Mouse (Mus musculus) ES-Bruce4 (cell line): Measurements from ENCODE around the gene Zc3h15. TPM values are rescaled to one million over a fixed set of nuclear protein-coding genes. Genes with fewer than 3 reads are reported as not detected.
"Not testable (repeated sequence)": the region's sequence is repeated elsewhere in the genome, so short reads cannot be mapped to it uniquely, and the experiment has no call there.

ENCODE experiments used
- H3K27ac ChIP-seq: 2 replicates; pipeline ENCODE4 v1.5.1; 2012; ENCODE audit warnings: low read length, inconsistent platforms; ENCODE audit not compliant: insufficient read depth
- H3K27me3 ChIP-seq: 2 replicates; pipeline ENCODE4 v1.6.1; 2012; ENCODE audit warnings: mild to moderate bottlenecking, low read length, inconsistent platforms; ENCODE audit not compliant: control insufficient read depth, poor library complexity, insufficient read depth, severe bottlenecking
- H3K36me3 ChIP-seq: 2 replicates; pipeline ENCODE4 v1.6.1; 2012; ENCODE audit warnings: inconsistent platforms, mild to moderate bottlenecking, low read length, moderate library complexity; ENCODE audit not compliant: control insufficient read depth, poor library complexity, insufficient read depth, severe bottlenecking
- H3K4me1 ChIP-seq: one replicate; pipeline ENCODE4 v1.8.1; 2011; ENCODE audit warnings: low read length; ENCODE audit not compliant: control insufficient read depth, insufficient read depth
- H3K4me3 ChIP-seq: 2 replicates; pipeline ENCODE4 v1.5.1; 2011; ENCODE audit warnings: low read depth, mild to moderate bottlenecking, low read length
- H3K9ac ChIP-seq: 2 replicates; pipeline ENCODE4 v1.6.1; 2012; ENCODE audit warnings: low read depth, mild to moderate bottlenecking, inconsistent platforms; ENCODE audit not compliant: poor library complexity, severe bottlenecking
- H3K9me3 ChIP-seq: replicated peaks from 2 replicates; pipeline ENCODE4 v1.6.1; 2012; ENCODE audit warnings: mild to moderate bottlenecking, low read length, inconsistent platforms; ENCODE audit not compliant: control insufficient read depth, poor library complexity, insufficient read depth, severe bottlenecking
- CTCF ChIP-seq: IDR thresholded peaks from one replicate; pipeline ENCODE4 v1.8.1; 2011; ENCODE audit warnings: low read depth, low read length
- EP300 ChIP-seq: IDR thresholded peaks from 2 replicates; pipeline ENCODE4 v1.6.1; 2011; ENCODE audit warnings: low read depth, low read length; ENCODE audit not compliant: insufficient read depth
- POLR2A ChIP-seq: IDR thresholded peaks from one replicate; pipeline ENCODE4 v1.8.1; 2011; ENCODE audit warnings: low read length; ENCODE audit not compliant: insufficient read depth
- polyA plus RNA-seq: library from polyadenylated mRNA; stranded (reverse); fragments of >200 nt; gene quantifications from 2 replicates; pipeline ENCODE4 v1.2.4, GENCODE M21; 2011; ENCODE audit warnings: low read depth; ENCODE audit not compliant: missing spikeins, insufficient read depth, insufficient read length

Zc3h15 gene
- polyA plus RNA-seq, 1 experiment, result 191 TPM

DNA sequence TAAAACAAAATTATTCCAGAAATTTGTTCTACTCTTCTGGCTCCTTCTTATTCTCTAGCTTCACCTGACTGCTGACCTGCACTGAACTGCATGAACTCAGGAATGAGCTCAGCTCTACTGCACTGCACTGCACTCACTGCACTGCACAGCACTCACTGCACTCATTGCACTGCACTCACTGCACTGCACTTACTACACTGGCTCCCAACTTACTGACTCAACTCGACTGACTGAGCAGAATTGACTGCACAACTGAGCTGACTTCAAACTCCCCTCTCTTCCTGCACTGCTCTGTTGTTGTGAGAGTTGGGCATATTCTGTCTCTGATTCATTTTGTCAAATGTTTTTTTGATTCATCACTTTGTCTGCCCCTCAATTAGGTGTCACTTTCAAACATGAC is 55.1 kb downstream of the Zc3h15 start:
- Histone ChIP-seq H3K4me3 (no peak overlapping the region), H3K27me3 (no peaks in the 10 kb centered on the region), H3K36me3 (no peaks in the 10 kb centered on the region), H3K4me1 (no peaks in the 10 kb centered on the region), H3K27ac (no peak overlapping the region), H3K9ac (no peak overlapping the region), H3K9me3 (no peaks in the 10 kb centered on the region)
- TF ChIP-seq CTCF (no peak), EP300 (no peak), POLR2A (no peak)

DNA sequence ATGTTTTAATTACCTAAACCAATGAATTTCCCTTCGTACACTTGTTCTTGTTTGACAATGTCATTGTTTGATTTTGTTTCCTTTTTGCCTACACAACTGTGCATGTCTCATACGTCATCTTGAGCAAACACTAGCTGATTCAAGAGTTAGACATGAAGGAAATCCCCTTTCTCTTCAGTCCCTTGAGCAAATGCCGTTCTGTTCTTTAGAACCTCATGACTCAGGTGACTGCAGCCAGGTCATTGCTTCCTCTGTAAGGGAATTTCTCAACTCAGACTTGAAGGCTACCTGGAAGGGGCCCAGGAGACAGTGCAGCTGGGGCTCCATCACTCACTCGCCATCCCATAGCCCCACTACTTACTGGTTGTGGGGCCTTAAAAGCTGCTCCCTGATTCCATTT is 56.4 kb downstream of the Zc3h15 start:
- H3K27ac ChIP-seq, result no peak overlapping the region
- no peaks in the 10 kb centered on the region for H3K27me3 ChIP-seq

DNA sequence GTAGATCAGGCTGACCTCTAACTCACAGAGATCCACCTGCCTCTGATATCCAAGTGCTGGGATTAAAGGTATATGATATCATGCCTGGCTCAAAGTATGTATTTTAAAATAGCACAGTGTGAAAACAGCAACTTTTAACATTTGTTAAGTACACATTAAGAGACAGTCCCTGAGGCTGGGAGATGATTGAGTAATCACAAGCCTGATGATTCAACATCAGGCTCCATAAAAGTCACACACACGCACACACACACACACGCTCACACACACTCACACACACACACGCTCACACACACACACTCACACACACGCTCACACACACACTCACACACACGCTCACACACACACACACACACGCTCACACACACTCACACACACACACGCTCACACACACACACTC is 58.2 kb downstream of the Zc3h15 start:
- no peak overlapping the region for H3K4me3 ChIP-seq
- H3K9me3 ChIP-seq, result no peaks in the 10 kb centered on the region
- no peaks in the 10 kb centered on the region for H3K36me3 ChIP-seq
- H3K4me1 ChIP-seq, result no peaks in the 10 kb centered on the region
- no peak overlapping the region for H3K27ac ChIP-seq
- TF ChIP-seq POLR2A (no peak), CTCF (no peak), EP300 (no peak)
- H3K9ac ChIP-seq, result no peak overlapping the region
- H3K27me3 ChIP-seq, result no peaks in the 10 kb centered on the region

More for the DNA sequence above, 56.4 kb downstream of the Zc3h15 start:
- H3K4me1 ChIP-seq, result no peaks in the 10 kb centered on the region
- no peaks in the 10 kb centered on the region for H3K36me3 ChIP-seq
- no peaks in the 10 kb centered on the region for H3K9me3 ChIP-seq
- H3K9ac ChIP-seq, result no peak overlapping the region
- H3K4me3 ChIP-seq, result no peak overlapping the region
- TF ChIP-seq POLR2A (no peak), EP300 (no peak), CTCF (no peak)

- Histone ChIP-seq H3K27ac (no peak overlapping the region), H3K27me3 (no peaks in the 10 kb centered on the region), H3K9ac (no peak overlapping the region), H3K36me3 (no peaks in the 10 kb centered on the region), H3K4me3 (no peak overlapping the region), H3K4me1 (peaks cover under 1% of the 10 kb centered on the region), H3K9me3 (no peaks in the 10 kb centered on the region)
- TF ChIP-seq POLR2A (no peak), CTCF (no peak), EP300 (no peak)
These were observed 61.4 kb downstream of the Zc3h15 start for GRCm38 (mm10) chr2:83705580-83706158.

GRCm38 (mm10) chr2:83709896-83710524 is 65.8 kb downstream of the Zc3h15 start:
- H3K27ac ChIP-seq, result peak overlapping the region; percentile 72
- H3K4me3 ChIP-seq, result no peak overlapping the region
- no peaks in the 10 kb centered on the region for H3K36me3 ChIP-seq
- no peak for TF ChIP-seq POLR2A
- TF ChIP-seq EP300, result no peak
- TF ChIP-seq CTCF, result no peak
- H3K4me1 ChIP-seq, result peaks cover 3% of the 10 kb centered on the region
- no peak overlapping the region for H3K9ac ChIP-seq
- H3K27me3 ChIP-seq, result no peaks in the 10 kb centered on the region
- H3K9me3 ChIP-seq, result no peaks in the 10 kb centered on the region

GRCm38 (mm10) chr2:83713281-83713680 is 69.0 kb downstream of the Zc3h15 start:
- not testable (repeated sequence) for H3K27ac ChIP-seq, H3K9me3 ChIP-seq, H3K27me3 ChIP-seq, H3K36me3 ChIP-seq, H3K4me1 ChIP-seq, H3K9ac ChIP-seq, H3K4me3 ChIP-seq
